Mouse (Mus musculus) heart, postnatal 0 days (tissue): Measurements from ENCODE around the gene Usp10. TPM values are rescaled to one million over a fixed set of nuclear protein-coding genes. Genes with fewer than 3 reads are reported as not detected.
A peak's percentile ranks its signal among the peaks of the same experiment; 100 is the strongest.

ENCODE experiments used
- ATAC-seq: fragments of 200-750 bp; cut with Nextera tagmentation; 2 replicates; pipeline ENCODE4 v1.8.0; 2017; ENCODE audit warnings: low read depth, moderate number of reproducible peaks, moderate library complexity; ENCODE audit not compliant: insufficient read depth
- DNase-seq: peaks from one replicate; pipeline ENCODE4 v3.0.0-alpha.2; 2016; ENCODE audit warnings: low spot score
- H3K27ac ChIP-seq: fragments of 300-500 bp; sonication (generic); 2 replicates; pipeline ENCODE4 v1.5.1; 2014; ENCODE audit warnings: low read depth, mild to moderate bottlenecking
- H3K27me3 ChIP-seq: fragments of 300-500 bp; sonication (generic); 2 replicates; pipeline ENCODE4 v1.6.1; 2014; ENCODE audit warnings: low read length, mixed read lengths; ENCODE audit not compliant: control insufficient read depth, insufficient read depth
- H3K36me3 ChIP-seq: fragments of 300-500 bp; sonication (generic); replicated peaks from 2 replicates; pipeline ENCODE4 v1.6.1; 2014; ENCODE audit warnings: low read length, mixed read lengths; ENCODE audit not compliant: control insufficient read depth, insufficient read depth
- H3K4me1 ChIP-seq: fragments of 300-500 bp; sonication (generic); 2 replicates; pipeline ENCODE4 v1.6.1; 2014; ENCODE audit warnings: antibody characterized with exemption; ENCODE audit not compliant: control insufficient read depth, insufficient read depth
- H3K4me2 ChIP-seq: fragments of 300-500 bp; sonication (generic); 2 replicates; pipeline ENCODE4 v1.6.1; 2014; ENCODE audit warnings: low read depth, mild to moderate bottlenecking, low read length, moderate library complexity
- H3K4me3 ChIP-seq: fragments of 300-500 bp; sonication (generic); 2 replicates; pipeline ENCODE4 v1.5.1; 2014; ENCODE audit warnings: low read depth, low read length
- H3K9ac ChIP-seq: fragments of 300-500 bp; sonication (generic); replicated peaks from 2 replicates; pipeline ENCODE4 v1.6.1; 2014; ENCODE audit warnings: low read depth, low read length, mixed read lengths
- H3K9me3 ChIP-seq: fragments of 300-500 bp; sonication (generic); replicated peaks from 2 replicates; pipeline ENCODE4 v1.6.1; 2016; ENCODE audit warnings: low read length; ENCODE audit not compliant: control insufficient read depth
- CTCF ChIP-seq: IDR thresholded peaks from 2 replicates; pipeline ENCODE4 v1.5.1; 2016; ENCODE audit warnings: antibody characterized with exemption, control low read depth, low read depth
- EP300 ChIP-seq: IDR thresholded peaks from 2 replicates; pipeline ENCODE4 v1.6.1; 2016; ENCODE audit warnings: antibody characterized with exemption, low read depth
- WGBS: fragments of 180-500 bp; shearing (Covaris S2); extraction: QIAGEN DNeasy Blood & Tissue Kit; methylation state at CpG from one replicate; pipeline ENCODE4 v1.1.7; 2014; 5-methylcytosine and 5-hydroxymethylcytosine counted together
- polyA plus RNA-seq: library from polyadenylated mRNA; unstranded; fragments of >200 nt; fragmentation: Nextera tagmentation; extraction: Ambion mirVana; gene quantifications from 2 replicates; pipeline ENCODE4 v1.2.1, GENCODE M21; 2015
- total RNA-seq: library from RNA; depleted of rRNA; stranded (reverse); fragments of >200 nt; gene quantifications from 2 replicates; pipeline ENCODE4 v1.2.3, GENCODE M21; 2014; ENCODE audit warnings: low replicate concordance

Usp10 gene
- total and polyA plus RNA-seq, 2 experiments from 2014 or later, result 44.0 to 54.9 TPM

GRCm38 (mm10) chr8:119939336-119939735 lies 29.2 kb downstream of the Usp10 start:
- Histone ChIP-seq H3K4me3 (no peak overlapping the region), H3K27ac (no peak overlapping the region), H3K4me1 (peaks cover 5% of the 10 kb centered on the region), H3K27me3 (no peaks in the 10 kb centered on the region), H3K4me2 (no peak overlapping the region), H3K36me3 (peaks cover 48% of the 10 kb centered on the region), H3K9ac (no peak overlapping the region), H3K9me3 (no peaks in the 10 kb centered on the region)
- ATAC-seq (no peak), DNase-seq (no peak)
- TF ChIP-seq EP300, result no peak
- TF ChIP-seq CTCF, result no peak
- WGBS, result 89% methylated on average over 2 of the region's 2 CpGs

GRCm38 (mm10) chr8:119941471-119941870 lies 31.3 kb downstream of the Usp10 start:
- H3K4me3 ChIP-seq, result no peak overlapping the region
- DNase-seq (no peak), ATAC-seq (no peak)
- no peak overlapping the region for H3K27ac ChIP-seq
- no peaks in the 10 kb centered on the region for H3K9me3 ChIP-seq
- H3K36me3 ChIP-seq, result peaks cover 47% of the 10 kb centered on the region
- H3K9ac ChIP-seq, result no peak overlapping the region
- no peak overlapping the region for H3K4me2 ChIP-seq
- no peaks in the 10 kb centered on the region for H3K4me1 ChIP-seq
- no peak for TF ChIP-seq CTCF
- TF ChIP-seq EP300, result no peak
- H3K27me3 ChIP-seq, result no peaks in the 10 kb centered on the region
- WGBS, result 94% methylated on average over 18 of the region's 18 CpGs

GRCm38 (mm10) chr8:119943616-119944015 lies 33.5 kb downstream of the Usp10 start:
- 91% methylated on average over 10 of the region's 10 CpGs for WGBS
- H3K4me2 ChIP-seq, result no peak overlapping the region
- no peak for DNase-seq
- H3K27ac ChIP-seq, result no peak overlapping the region
- ATAC-seq, result no peak
- H3K9me3 ChIP-seq, result no peaks in the 10 kb centered on the region
- H3K27me3 ChIP-seq, result no peaks in the 10 kb centered on the region
- H3K36me3 ChIP-seq, result peaks cover 57% of the 10 kb centered on the region
- H3K4me1 ChIP-seq, result no peaks in the 10 kb centered on the region
- no peak overlapping the region for H3K9ac ChIP-seq
- H3K4me3 ChIP-seq, result no peak overlapping the region
- no peak for TF ChIP-seq EP300

GRCm38 (mm10) chr8:119944096-119944811 lies 34.1 kb downstream of the Usp10 start:
- H3K27me3 ChIP-seq, result no peaks in the 10 kb centered on the region
- H3K9ac ChIP-seq, result no peak overlapping the region
- H3K4me1 ChIP-seq, result no peaks in the 10 kb centered on the region
- TF ChIP-seq EP300 (no peak), CTCF (peak; percentile 93)
- H3K36me3 ChIP-seq, result peaks cover 58% of the 10 kb centered on the region
- DNase-seq (peak; percentile 81), ATAC-seq (peak; percentile 68; the same call in 1 of the 2 replicates)
- H3K27ac ChIP-seq, result no peak overlapping the region
- H3K9me3 ChIP-seq, result no peaks in the 10 kb centered on the region
- H3K4me2 ChIP-seq, result no peak overlapping the region
- 63% methylated on average over 9 of the region's 9 CpGs for WGBS
- H3K4me3 ChIP-seq, result no peak overlapping the region

GRCm38 (mm10) chr8:119946326-119946865 lies 36.2 kb downstream of the Usp10 start:
- H3K27me3 ChIP-seq, result no peaks in the 10 kb centered on the region
- no peak overlapping the region for H3K4me3 ChIP-seq
- ATAC-seq (no peak), DNase-seq (no peak)
- H3K9me3 ChIP-seq, result no peaks in the 10 kb centered on the region
- H3K27ac ChIP-seq, result no peak overlapping the region
- H3K4me2 ChIP-seq, result no peak overlapping the region
- WGBS, result 84% methylated on average over 8 of the region's 8 CpGs
- H3K36me3 ChIP-seq, result peaks cover 66% of the 10 kb centered on the region
- H3K4me1 ChIP-seq, result no peaks in the 10 kb centered on the region
- H3K9ac ChIP-seq, result no peak overlapping the region
- TF ChIP-seq CTCF (no peak), EP300 (no peak)

- no peak for TF ChIP-seq EP300
- TF ChIP-seq CTCF, result no peak
- H3K36me3 ChIP-seq, result peaks cover 66% of the 10 kb centered on the region
- H3K9ac ChIP-seq, result no peak overlapping the region
- H3K4me3 ChIP-seq, result no peak overlapping the region
- no peak overlapping the region for H3K4me2 ChIP-seq
- H3K9me3 ChIP-seq, result no peaks in the 10 kb centered on the region
- no peaks in the 10 kb centered on the region for H3K4me1 ChIP-seq
- no peaks in the 10 kb centered on the region for H3K27me3 ChIP-seq
- ATAC-seq (no peak), DNase-seq (no peak)
- no peak overlapping the region for H3K27ac ChIP-seq
- WGBS, result 75% methylated on average over 19 of the region's 19 CpGs
Observed at GRCm38 (mm10) chr8:119947653-119948052, 37.5 kb downstream of the Usp10 start.
